Mouse (Mus musculus): Measurements from ENCODE around the gene Actr2. TPM values are rescaled to one million over a fixed set of nuclear protein-coding genes. Genes with fewer than 3 reads are reported as not detected.

Gene Actr2
- polyA plus RNA-seq, 1 experiment = 59.5 TPM

DNA sequence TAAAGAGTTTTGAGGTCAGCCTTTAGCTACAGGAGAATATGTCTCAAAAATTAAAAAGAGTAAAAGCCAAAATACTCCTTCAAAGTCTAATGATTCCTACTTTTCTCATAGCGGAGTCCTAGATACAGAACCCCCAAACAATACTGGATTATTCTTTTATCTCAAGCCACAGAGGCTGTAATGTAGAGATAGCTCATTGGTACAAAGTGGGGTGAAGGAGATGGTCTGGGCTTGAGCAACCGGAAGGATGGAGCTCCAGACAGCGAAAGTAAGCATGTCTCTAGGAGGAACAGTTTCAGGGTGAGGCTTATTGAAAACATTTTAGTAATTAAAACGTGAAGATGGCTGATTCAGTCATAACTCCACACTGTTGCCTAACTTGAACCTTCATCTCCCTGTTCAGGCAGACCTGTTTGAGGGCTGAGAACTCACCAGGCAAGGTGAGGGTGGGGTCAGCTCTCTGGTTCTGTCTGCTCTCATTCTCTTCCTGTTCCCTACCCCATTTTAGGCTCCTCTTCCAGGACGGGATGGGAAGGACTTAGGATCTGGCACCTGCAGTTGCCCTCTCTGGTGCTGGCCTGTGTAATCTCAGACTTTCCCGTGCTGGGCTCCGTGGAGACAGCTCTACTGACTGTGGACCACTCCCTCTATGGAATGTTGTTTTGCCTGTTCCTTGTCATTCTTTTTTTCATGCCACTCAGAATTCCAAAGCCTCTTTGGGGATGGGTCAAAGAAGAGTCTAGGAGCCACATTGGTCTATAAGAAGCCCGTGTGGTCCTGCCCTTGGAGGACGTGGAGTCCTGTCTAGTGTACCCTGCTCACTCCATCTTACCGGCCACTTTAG, 14.2 kb upstream of the Actr2 start:
- TF ChIP-seq MYOG (IDR thresholded peaks at IDR 0.05; ENCODE audit: control insufficient read depth, extremely low read depth, insufficient read length) = no peak
- TF ChIP-seq CTCF (IDR thresholded peaks at IDR 0.05; ENCODE audit: control insufficient read depth, insufficient read depth, insufficient read length) = no peak
- no peak for TF ChIP-seq CEBPB (IDR thresholded peaks at IDR 0.05; ENCODE audit: low read depth)
- no peak for TF ChIP-seq USF1 (IDR thresholded peaks at IDR 0.05; ENCODE audit: low read depth)
- no peak for TF ChIP-seq MYOD1 (IDR thresholded peaks at IDR 0.05; ENCODE audit: control insufficient read depth, insufficient read length, low read depth)
- TF ChIP-seq MAX (IDR thresholded peaks at IDR 0.05) = no peak
- TF ChIP-seq FOSL1 (IDR thresholded peaks at IDR 0.05; ENCODE audit: insufficient read depth, low read length, poor library complexity, severe bottlenecking) = no peak
- no peaks in the 10 kb centered on the region for H3K79me2 ChIP-seq (ENCODE audit: control insufficient read depth, insufficient read depth)
- no peaks in the 10 kb centered on the region for H3K27me3 ChIP-seq (ENCODE audit: control insufficient read depth, insufficient read depth, insufficient read length)

GRCm38 (mm10) chr11:20125423-20125822, 12.7 kb upstream of the Actr2 start:
- no peak overlapping the region for H3ac ChIP-seq (ENCODE audit: control insufficient read depth, insufficient read length, low read depth)
- TF ChIP-seq MAX (IDR thresholded peaks at IDR 0.05) = no peak
- TF ChIP-seq MYOG (IDR thresholded peaks at IDR 0.05; ENCODE audit: control insufficient read depth, extremely low read depth, insufficient read length) = no peak
- TF ChIP-seq CTCF (IDR thresholded peaks at IDR 0.05; ENCODE audit: control insufficient read depth, insufficient read depth, insufficient read length) = no peak
- no peak for TF ChIP-seq CEBPB (IDR thresholded peaks at IDR 0.05; ENCODE audit: low read depth)
- TF ChIP-seq USF1 (IDR thresholded peaks at IDR 0.05; ENCODE audit: low read depth) = no peak
- no peak for TF ChIP-seq MYOD1 (IDR thresholded peaks at IDR 0.05; ENCODE audit: control insufficient read depth, insufficient read length, low read depth)
- no peak for TF ChIP-seq FOSL1 (IDR thresholded peaks at IDR 0.05; ENCODE audit: insufficient read depth, low read length, poor library complexity, severe bottlenecking)
- H3K27me3 ChIP-seq (ENCODE audit: control insufficient read depth, insufficient read depth, insufficient read length) = no peaks in the 10 kb centered on the region
- H3K79me3 ChIP-seq (ENCODE audit: low read depth) = no peaks in the 10 kb centered on the region
- no peaks in the 10 kb centered on the region for H3K36me3 ChIP-seq (ENCODE audit: control insufficient read depth, insufficient read depth)
- H3K4me3 ChIP-seq (ENCODE audit: insufficient read depth, poor library complexity, severe bottlenecking) = no peak overlapping the region
- H3K79me2 ChIP-seq (ENCODE audit: control insufficient read depth, insufficient read depth) = no peaks in the 10 kb centered on the region

More for the DNA sequence above, 14.2 kb upstream of the Actr2 start:
- H3K79me3 ChIP-seq (ENCODE audit: low read depth) = no peaks in the 10 kb centered on the region
- H3ac ChIP-seq (ENCODE audit: control insufficient read depth, insufficient read length, low read depth) = no peak overlapping the region
- no peak overlapping the region for H3K4me3 ChIP-seq (ENCODE audit: insufficient read depth, poor library complexity, severe bottlenecking)
- no peaks in the 10 kb centered on the region for H3K36me3 ChIP-seq (ENCODE audit: control insufficient read depth, insufficient read depth)

DNA sequence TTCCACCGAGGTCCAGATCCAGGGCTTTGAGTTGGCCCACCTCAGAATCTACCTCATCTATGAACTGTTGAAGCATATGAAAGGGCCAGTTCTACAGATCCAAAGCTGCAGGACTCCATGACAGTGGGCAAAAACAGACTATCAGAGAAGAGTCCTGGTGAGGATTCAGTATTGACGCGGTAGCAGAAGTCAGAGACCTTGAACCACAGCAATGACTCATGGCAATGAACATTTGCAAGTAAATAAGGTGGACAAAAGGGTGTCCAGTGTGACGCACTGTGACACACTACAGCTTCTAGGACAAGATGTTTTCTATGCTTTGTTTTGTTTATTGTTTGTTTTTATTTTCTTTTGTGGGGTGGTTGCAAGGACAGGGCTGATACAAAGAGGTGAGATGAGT, 4.0 kb upstream of the Actr2 start:
- Histone ChIP-seq H3K36me3 (ENCODE audit: control insufficient read depth, insufficient read depth) (no peaks in the 10 kb centered on the region), H3K79me3 (ENCODE audit: low read depth) (peaks cover 11% of the 10 kb centered on the region), H3ac (ENCODE audit: control insufficient read depth, insufficient read length, low read depth) (no peak overlapping the region), H3K4me3 (ENCODE audit: insufficient read depth, poor library complexity, severe bottlenecking) (no peak overlapping the region), H3K27me3 (ENCODE audit: control insufficient read depth, insufficient read depth, insufficient read length) (no peaks in the 10 kb centered on the region), H3K79me2 (ENCODE audit: control insufficient read depth, insufficient read depth) (peaks cover 20% of the 10 kb centered on the region)
- TF ChIP-seq FOSL1 (IDR thresholded peaks at IDR 0.05; ENCODE audit: insufficient read depth, low read length, poor library complexity, severe bottlenecking) = no peak
- TF ChIP-seq USF1 (IDR thresholded peaks at IDR 0.05; ENCODE audit: low read depth) = no peak
- TF ChIP-seq CTCF (IDR thresholded peaks at IDR 0.05; ENCODE audit: control insufficient read depth, insufficient read depth, insufficient read length) = no peak
- TF ChIP-seq MAX (IDR thresholded peaks at IDR 0.05) = no peak
- no peak for TF ChIP-seq CEBPB (IDR thresholded peaks at IDR 0.05; ENCODE audit: low read depth)
- TF ChIP-seq MYOG (IDR thresholded peaks at IDR 0.05; ENCODE audit: control insufficient read depth, extremely low read depth, insufficient read length) = no peak
- TF ChIP-seq MYOD1 (IDR thresholded peaks at IDR 0.05; ENCODE audit: control insufficient read depth, insufficient read length, low read depth) = no peak

- Histone ChIP-seq H3K36me3 (ENCODE audit: control insufficient read depth, insufficient read depth) (no peaks in the 10 kb centered on the region), H3ac (ENCODE audit: control insufficient read depth, insufficient read length, low read depth) (no peak overlapping the region), H3K4me3 (ENCODE audit: insufficient read depth, poor library complexity, severe bottlenecking) (no peak overlapping the region), H3K79me2 (ENCODE audit: control insufficient read depth, insufficient read depth) (peaks cover 26% of the 10 kb centered on the region), H3K27me3 (ENCODE audit: control insufficient read depth, insufficient read depth, insufficient read length) (no peaks in the 10 kb centered on the region), H3K79me3 (ENCODE audit: low read depth) (peaks cover 17% of the 10 kb centered on the region)
- no peak for TF ChIP-seq MYOG (IDR thresholded peaks at IDR 0.05; ENCODE audit: control insufficient read depth, extremely low read depth, insufficient read length)
- TF ChIP-seq CTCF (IDR thresholded peaks at IDR 0.05; ENCODE audit: control insufficient read depth, insufficient read depth, insufficient read length) = no peak
- no peak for TF ChIP-seq MYOD1 (IDR thresholded peaks at IDR 0.05; ENCODE audit: control insufficient read depth, insufficient read length, low read depth)
- no peak for TF ChIP-seq FOSL1 (IDR thresholded peaks at IDR 0.05; ENCODE audit: insufficient read depth, low read length, poor library complexity, severe bottlenecking)
- no peak for TF ChIP-seq MAX (IDR thresholded peaks at IDR 0.05)
- TF ChIP-seq CEBPB (IDR thresholded peaks at IDR 0.05; ENCODE audit: low read depth) = no peak
- no peak for TF ChIP-seq USF1 (IDR thresholded peaks at IDR 0.05; ENCODE audit: low read depth)
Measured at GRCm38 (mm10) chr11:20116030-20116551, 3.4 kb upstream of the Actr2 start.

DNA sequence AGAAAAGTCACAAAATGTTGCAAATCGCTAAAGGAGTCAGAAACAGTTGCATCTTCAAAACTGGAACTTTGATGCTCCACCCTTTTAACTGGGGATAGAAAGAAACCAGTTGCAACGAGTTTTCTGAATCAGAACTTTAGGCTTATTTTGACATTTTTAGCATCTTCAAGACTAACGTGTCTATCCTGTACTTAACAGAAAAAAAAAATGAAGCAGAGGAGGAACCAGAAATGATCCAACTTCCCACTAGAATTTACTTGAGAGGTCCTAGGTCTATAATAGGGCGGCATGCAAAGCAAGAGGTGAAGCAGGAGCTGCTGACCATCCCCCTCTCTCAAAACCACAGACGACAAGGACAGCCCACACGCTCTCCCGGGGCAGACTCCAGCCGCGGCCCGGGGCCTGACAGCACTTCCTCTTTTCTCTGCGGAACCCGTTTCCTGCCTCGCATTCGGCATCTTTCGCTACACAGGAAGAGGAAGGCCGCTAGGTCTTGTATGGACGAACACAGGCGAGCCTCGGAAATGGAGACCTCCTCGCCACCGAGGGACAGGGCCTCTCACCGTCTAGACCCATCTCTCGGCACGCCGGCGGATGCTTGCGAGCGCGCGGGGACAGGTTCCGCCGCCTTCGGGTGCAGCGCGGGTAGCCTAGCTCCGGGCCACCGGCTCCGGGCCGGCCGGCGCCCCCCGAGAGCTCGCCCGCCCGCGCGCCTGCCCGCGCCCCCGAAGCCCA, 540 bp downstream of the Actr2 start:
- TF ChIP-seq MAX (IDR thresholded peaks at IDR 0.05) (peak; percentile 27), CEBPB (IDR thresholded peaks at IDR 0.05; ENCODE audit: low read depth) (no peak)
- Histone ChIP-seq H3K36me3 (ENCODE audit: control insufficient read depth, insufficient read depth) (peaks cover 22% of the 10 kb centered on the region), H3K4me3 (ENCODE audit: insufficient read depth, poor library complexity, severe bottlenecking) (peak overlapping the region; percentile 83), H3K27me3 (ENCODE audit: control insufficient read depth, insufficient read depth, insufficient read length) (no peaks in the 10 kb centered on the region), H3K79me3 (ENCODE audit: low read depth) (peaks cover 54% of the 10 kb centered on the region), H3K79me2 (ENCODE audit: control insufficient read depth, insufficient read depth) (peaks cover 65% of the 10 kb centered on the region), H3ac (ENCODE audit: control insufficient read depth, insufficient read length, low read depth) (peak overlapping the region; percentile 88)
